Mouse (Mus musculus) lung, embryonic 16.5 days (tissue): ENCODE measurements around the gene Psrc1. TPM values are rescaled to one million over a fixed set of nuclear protein-coding genes. Genes with fewer than 3 reads are reported as not detected.

Experiments
- ATAC-seq: fragments of 200-750 bp; cut with Nextera tagmentation; 2 replicates; pipeline ENCODE4 v1.8.0; 2017; ENCODE audit warnings: low read depth, mild to moderate bottlenecking, moderate library complexity
- H3K27ac ChIP-seq: fragments of 300-500 bp; sonication (generic); 2 replicates; pipeline ENCODE4 v1.5.1; 2014; ENCODE audit warnings: mild to moderate bottlenecking, control low read depth, low read length
- H3K27me3 ChIP-seq: fragments of 300-500 bp; sonication (generic); 2 replicates; pipeline ENCODE4 v1.6.1; 2014; ENCODE audit warnings: low read depth, low read length, mixed read lengths; ENCODE audit not compliant: control insufficient read depth, insufficient read depth
- H3K36me3 ChIP-seq: fragments of 300-500 bp; sonication (generic); 2 replicates; pipeline ENCODE4 v1.6.1; 2014; ENCODE audit warnings: low read length; ENCODE audit not compliant: control insufficient read depth, insufficient read depth
- H3K4me1 ChIP-seq: fragments of 300-500 bp; sonication (generic); replicated peaks from 2 replicates; pipeline ENCODE4 v1.6.1; 2014; ENCODE audit warnings: low read length, mixed read lengths; ENCODE audit not compliant: control insufficient read depth, insufficient read depth
- H3K4me2 ChIP-seq: fragments of 300-500 bp; sonication (generic); 2 replicates; pipeline ENCODE4 v1.6.1; 2014; ENCODE audit warnings: low read depth, low read length, control low read depth
- H3K4me3 ChIP-seq: fragments of 300-500 bp; sonication (generic); 2 replicates; pipeline ENCODE4 v1.5.1; 2014; ENCODE audit warnings: mild to moderate bottlenecking, low read length, control low read depth
- H3K9ac ChIP-seq: fragments of 300-500 bp; sonication (generic); 2 replicates; pipeline ENCODE4 v1.6.1; 2014; ENCODE audit warnings: low read length, control low read depth
- H3K9me3 ChIP-seq: fragments of 300-500 bp; sonication (generic); 2 replicates; pipeline ENCODE4 v1.6.1; 2016; ENCODE audit warnings: low read length; ENCODE audit not compliant: control insufficient read depth
- WGBS: fragments of 180-500 bp; shearing (Covaris S2); extraction: QIAGEN DNeasy Blood & Tissue Kit; methylation state at CpG from one replicate; pipeline ENCODE4 v1.1.7; 2014; 5-methylcytosine and 5-hydroxymethylcytosine counted together
- polyA plus RNA-seq: library from polyadenylated mRNA; unstranded; fragments of >200 nt; fragmentation: Nextera tagmentation; extraction: Ambion mirVana; gene quantifications from 2 replicates; pipeline ENCODE4 v1.2.1, GENCODE M21; 2015

Gene Psrc1
- polyA plus RNA-seq, 1 experiment from 2014 or later = 75.6 TPM

DNA sequence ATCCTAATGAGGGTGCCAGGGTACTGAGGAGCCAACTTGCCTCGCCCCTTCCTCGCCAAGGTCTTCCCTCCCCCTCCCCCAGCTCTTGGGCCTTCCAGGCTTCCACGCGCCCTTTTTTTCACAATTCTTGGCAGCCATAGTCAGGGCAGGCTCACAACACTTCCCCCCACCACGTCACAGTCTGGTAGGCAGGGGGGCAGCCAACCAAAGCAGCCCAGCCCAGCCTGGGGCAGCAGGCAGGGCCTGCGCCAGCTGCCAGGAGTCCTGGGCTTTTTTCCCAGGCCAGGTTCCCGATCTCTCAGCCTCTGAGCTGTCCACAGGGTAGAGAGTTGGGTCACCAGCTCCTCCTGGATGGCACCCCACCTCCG is 28.1 kb downstream of the Psrc1 start:
- Histone ChIP-seq H3K27me3 (peaks cover 3% of the 10 kb centered on the region), H3K27ac (peak overlapping the region; percentile 9; the same call in 1 of the 2 replicates), H3K4me2 (peak overlapping the region; percentile 15; the same call in 1 of the 2 replicates), H3K36me3 (peaks cover 21% of the 10 kb centered on the region), H3K4me1 (peaks cover 15% of the 10 kb centered on the region), H3K4me3 (no peak overlapping the region), H3K9me3 (peaks cover 18% of the 10 kb centered on the region), H3K9ac (peak overlapping the region; percentile 39; the same call in 1 of the 2 replicates)
- WGBS = 49% methylated on average over 8 of the region's 8 CpGs
- ATAC-seq = peak; percentile 30; the same call in 1 of the 2 replicates

DNA sequence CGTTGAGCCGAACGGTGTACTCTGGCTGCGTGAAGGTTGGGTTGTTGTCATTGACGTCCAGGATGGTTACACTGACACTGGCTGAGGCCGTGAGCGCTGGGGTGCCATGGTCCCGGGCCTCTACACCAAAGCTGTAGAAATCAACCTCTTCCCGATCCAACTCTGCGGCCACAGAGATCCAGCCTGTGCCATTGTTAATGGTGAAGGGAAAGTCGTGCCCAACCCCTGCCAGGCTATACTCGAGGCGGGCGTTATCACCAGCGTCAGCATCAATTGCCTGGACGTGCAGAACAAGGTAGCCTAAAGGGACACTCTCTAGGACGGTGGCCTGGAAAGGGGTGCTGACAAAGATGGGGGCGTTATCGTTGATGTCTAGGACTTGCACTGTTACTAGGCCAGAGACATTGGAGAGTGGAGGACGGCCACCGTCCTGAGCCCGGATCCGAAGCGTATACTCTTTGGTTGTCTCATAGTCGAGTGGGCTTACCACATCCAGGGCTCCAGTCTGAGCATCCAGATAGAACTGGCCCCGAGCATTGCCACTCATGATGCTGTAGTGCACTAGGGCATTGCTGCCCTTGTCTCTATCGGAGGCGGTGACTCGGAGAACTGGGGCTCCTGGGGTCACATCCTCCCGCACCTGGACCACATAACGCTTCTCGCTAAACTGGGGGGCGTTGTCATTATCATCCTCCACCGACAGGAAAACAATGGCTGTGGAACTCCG is 30.2 kb downstream of the Psrc1 start:
- H3K4me3 ChIP-seq = no peak overlapping the region
- H3K9ac ChIP-seq = no peak overlapping the region
- peaks cover 21% of the 10 kb centered on the region for H3K36me3 ChIP-seq
- no peak overlapping the region for H3K4me2 ChIP-seq
- peaks cover 18% of the 10 kb centered on the region for H3K9me3 ChIP-seq
- peaks cover 15% of the 10 kb centered on the region for H3K4me1 ChIP-seq
- ATAC-seq = no peak
- 96% methylated on average over 35 of the region's 35 CpGs for WGBS
- H3K27ac ChIP-seq = no peak overlapping the region
- peaks cover 5% of the 10 kb centered on the region for H3K27me3 ChIP-seq

DNA sequence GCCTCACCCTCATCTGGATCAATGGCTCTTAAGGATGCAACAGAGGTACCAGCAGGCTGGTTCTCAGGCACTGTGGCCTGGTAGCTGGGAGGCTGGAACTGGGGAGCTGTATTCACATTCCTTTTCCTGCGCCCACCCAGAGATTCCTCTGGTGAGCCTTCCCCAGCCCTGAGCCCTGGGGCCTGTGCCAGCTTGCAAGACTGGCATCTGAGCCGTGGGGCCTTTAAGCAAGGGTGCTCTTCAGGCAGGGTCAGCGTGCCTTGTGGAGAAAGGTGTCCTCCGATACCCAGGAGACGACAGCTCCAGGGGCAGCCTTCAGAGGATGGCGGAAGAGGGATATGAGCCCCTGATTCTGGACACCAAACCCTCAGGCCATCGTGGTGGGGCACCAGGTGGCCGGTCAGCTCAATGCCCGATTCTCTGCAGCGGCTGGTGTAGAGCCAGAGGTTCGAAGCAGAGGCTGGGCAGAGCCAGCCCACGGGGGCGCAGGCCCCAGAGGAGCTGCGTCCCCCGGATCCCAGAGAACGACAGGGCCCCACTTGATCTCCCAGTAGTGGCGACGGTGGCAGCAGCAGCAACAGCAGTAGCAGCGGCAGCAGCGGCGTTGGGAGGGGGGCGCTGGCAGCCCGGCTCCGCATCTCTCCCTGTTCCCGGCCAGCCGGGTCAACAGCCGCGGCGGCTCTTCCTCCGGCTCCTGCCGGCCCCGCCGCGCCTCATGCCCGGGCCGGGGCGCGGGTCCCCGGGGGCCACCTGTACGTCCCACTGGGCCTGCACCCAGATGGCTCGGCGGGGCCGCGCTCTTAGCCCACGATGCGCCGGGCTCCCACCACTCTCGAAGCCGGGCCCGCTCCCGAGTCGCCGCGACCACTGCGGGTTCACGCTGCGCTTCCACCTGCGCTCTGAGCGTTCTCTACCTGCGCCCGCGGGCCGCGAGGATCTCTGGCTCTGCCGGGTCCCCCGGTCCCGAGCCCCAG is 31.5 kb downstream of the Psrc1 start, which contains the start of gene Celsr2:
TSS of gene Celsr2 (minus strand) at position 696 of the 974 bp plus-strand sequence.
- 7% methylated on average over 66 of the region's 67 CpGs for WGBS
- Histone ChIP-seq H3K27me3 (peaks cover 5% of the 10 kb centered on the region), H3K4me1 (peaks cover 15% of the 10 kb centered on the region), H3K27ac (peak within 1 kb of the TSS; percentile 58; the same call in 1 of the 2 replicates), H3K9ac (peak within 1 kb of the TSS; percentile 68), H3K4me3 (peak within 1 kb of the TSS; percentile 57), H3K9me3 (peaks cover 18% of the 10 kb centered on the region), H3K4me2 (peak within 1 kb of the TSS; percentile 99), H3K36me3 (peaks cover 21% of the 10 kb centered on the region)
- peak; percentile 45 for ATAC-seq

DNA sequence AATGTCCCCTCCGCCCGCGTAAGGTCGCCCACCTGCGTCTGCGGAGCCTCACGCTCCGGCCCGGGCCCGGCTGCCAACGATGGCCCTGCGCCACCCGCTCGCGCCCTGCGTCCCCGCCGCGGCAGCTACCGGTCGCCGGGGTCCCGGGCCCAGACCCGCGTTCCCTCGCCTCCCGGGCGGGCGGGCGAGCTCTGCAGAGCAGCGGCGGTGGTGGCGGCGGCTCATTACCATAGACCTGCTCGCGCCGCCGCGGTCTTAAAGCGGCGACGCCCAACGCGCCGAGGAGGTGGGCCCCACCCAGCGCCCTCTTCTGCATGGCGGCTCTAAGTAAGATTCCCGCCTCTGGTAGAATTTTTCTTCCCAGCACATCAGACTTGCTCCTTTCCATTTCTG is 32.2 kb downstream of the Psrc1 start:
- H3K4me3 ChIP-seq = peak overlapping the region; percentile 57
- H3K4me1 ChIP-seq = peaks cover 12% of the 10 kb centered on the region
- peak overlapping the region; percentile 58; the same call in 1 of the 2 replicates for H3K27ac ChIP-seq
- peaks cover 5% of the 10 kb centered on the region for H3K27me3 ChIP-seq
- H3K9ac ChIP-seq = peak overlapping the region; percentile 68
- peaks cover 21% of the 10 kb centered on the region for H3K36me3 ChIP-seq
- peak; percentile 86 for ATAC-seq
- H3K4me2 ChIP-seq = peak overlapping the region; percentile 99
- 0% methylated on average over 48 of the region's 48 CpGs for WGBS
- H3K9me3 ChIP-seq = peaks cover 18% of the 10 kb centered on the region

DNA sequence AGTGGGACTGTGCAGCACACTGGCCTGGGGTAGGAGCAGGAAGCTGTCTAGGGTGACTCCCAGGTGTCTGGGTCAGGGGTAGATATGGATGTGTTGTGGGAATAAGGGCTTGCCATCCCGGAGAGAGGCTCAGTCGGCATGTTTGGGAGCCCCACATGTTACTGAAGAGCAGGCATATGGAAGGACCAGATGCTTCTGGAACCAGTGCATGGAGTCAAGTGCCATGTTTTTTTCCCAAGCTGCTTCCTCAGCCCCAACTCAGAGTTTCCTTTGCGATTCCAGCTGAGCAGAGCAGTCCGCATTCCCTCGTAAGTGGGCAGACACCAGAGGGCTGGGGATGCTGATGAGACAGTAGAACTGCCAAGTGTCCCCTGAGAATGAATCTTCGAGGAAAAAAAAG is 39.4 kb downstream of the Psrc1 start:
- no peak overlapping the region for H3K9ac ChIP-seq
- no peak for ATAC-seq
- H3K4me3 ChIP-seq = no peak overlapping the region
- H3K9me3 ChIP-seq = no peaks in the 10 kb centered on the region
- peaks cover 11% of the 10 kb centered on the region for H3K36me3 ChIP-seq
- peaks cover 12% of the 10 kb centered on the region for H3K4me1 ChIP-seq
- no peak overlapping the region for H3K27ac ChIP-seq
- 36% methylated on average over 6 of the region's 6 CpGs for WGBS
- H3K4me2 ChIP-seq = no peak overlapping the region
- H3K27me3 ChIP-seq = no peaks in the 10 kb centered on the region

DNA sequence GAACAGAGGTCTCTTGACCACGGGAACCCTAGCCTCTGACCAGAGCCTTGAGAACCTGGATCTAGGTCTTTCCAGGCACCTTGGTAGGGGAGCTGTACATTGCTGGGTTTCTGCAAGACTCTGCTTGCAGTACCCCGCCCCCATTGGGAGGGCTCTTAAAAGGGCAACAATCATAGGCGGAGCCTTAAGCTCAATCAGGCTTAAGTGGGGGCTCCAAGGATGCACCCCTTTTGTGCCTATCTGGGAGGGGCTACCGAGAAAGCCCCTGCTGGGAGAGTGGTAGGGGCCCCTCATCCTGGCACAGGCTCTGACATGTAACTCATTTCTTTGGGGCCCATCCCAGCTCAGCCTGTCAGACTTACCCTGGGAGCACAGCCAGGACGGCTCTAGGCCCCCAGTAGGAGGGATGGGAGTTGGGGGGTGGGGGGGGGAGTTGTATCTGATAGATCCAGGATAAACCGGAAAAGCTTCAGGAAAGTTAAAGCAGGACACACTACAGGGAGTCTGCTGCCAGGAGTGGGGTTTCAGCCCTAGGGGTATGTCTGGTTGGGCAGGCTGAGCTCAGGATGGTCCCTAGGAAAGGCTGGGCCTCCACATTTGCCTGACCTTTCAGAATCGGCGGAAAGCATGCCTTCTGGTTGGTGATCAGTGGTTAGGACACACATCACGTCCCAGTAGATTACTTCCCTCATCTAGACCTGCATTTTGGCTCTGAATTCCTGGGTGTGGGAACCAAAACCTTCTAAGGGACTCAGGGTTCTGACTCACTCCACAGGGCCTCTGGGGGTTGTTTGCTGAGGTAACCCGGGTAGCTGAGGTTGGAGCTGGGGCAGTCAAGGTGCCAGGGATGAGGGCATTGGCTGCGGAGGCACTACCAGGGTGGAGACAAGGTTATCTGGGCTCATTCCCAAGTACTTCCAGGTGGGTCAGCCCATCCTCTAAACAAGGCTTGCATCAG is 40.5 kb downstream of the Psrc1 start:
- H3K9me3 ChIP-seq = no peaks in the 10 kb centered on the region
- H3K27ac ChIP-seq = no peak overlapping the region
- WGBS = 17% methylated on average over 11 of the region's 11 CpGs
- H3K36me3 ChIP-seq = peaks cover 22% of the 10 kb centered on the region
- H3K4me3 ChIP-seq = no peak overlapping the region
- H3K4me2 ChIP-seq = peak overlapping the region; percentile 6
- H3K4me1 ChIP-seq = peaks cover 12% of the 10 kb centered on the region
- ATAC-seq = peak; percentile 78
- H3K9ac ChIP-seq = peak overlapping the region; percentile 36; the same call in 1 of the 2 replicates
- no peaks in the 10 kb centered on the region for H3K27me3 ChIP-seq

DNA sequence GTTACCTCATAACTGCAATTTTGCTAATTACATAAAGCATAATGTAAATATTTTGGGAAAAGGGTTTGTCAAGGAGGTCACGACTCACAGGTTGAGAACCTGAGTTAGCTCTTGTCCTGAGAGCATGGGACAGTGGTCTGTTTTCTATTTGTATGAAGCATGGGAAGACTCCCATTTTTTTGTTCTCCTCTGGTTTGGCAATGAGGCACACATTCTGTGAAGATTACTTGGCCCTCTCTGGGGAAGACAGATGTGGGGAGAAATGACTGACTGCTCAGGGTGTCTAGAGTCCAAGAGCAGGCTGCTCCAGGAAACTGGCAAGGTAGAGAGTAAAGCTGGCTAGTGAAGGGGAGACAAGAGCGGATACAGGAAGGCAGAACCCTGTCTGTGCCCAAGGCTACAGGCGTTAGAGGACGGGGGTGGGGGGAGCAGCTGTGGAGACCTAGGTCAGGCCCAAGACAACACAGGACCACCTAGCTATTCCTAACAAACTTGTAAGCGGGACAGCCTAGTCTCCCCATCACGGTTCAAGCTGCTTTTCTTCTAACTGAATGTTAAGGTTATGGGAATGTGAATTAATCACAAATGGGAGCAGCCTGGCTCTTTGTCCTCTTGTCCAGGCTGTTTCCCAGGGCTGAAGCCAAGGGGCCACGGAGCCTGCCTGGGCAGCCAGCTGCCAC is 41.4 kb downstream of the Psrc1 start:
- no peak overlapping the region for H3K4me2 ChIP-seq
- 65% methylated on average over 7 of the region's 7 CpGs for WGBS
- no peak for ATAC-seq
- no peaks in the 10 kb centered on the region for H3K27me3 ChIP-seq
- H3K4me1 ChIP-seq = peaks cover 12% of the 10 kb centered on the region
- H3K9ac ChIP-seq = no peak overlapping the region
- H3K36me3 ChIP-seq = peaks cover 23% of the 10 kb centered on the region
- no peaks in the 10 kb centered on the region for H3K9me3 ChIP-seq
- no peak overlapping the region for H3K27ac ChIP-seq
- H3K4me3 ChIP-seq = no peak overlapping the region

DNA sequence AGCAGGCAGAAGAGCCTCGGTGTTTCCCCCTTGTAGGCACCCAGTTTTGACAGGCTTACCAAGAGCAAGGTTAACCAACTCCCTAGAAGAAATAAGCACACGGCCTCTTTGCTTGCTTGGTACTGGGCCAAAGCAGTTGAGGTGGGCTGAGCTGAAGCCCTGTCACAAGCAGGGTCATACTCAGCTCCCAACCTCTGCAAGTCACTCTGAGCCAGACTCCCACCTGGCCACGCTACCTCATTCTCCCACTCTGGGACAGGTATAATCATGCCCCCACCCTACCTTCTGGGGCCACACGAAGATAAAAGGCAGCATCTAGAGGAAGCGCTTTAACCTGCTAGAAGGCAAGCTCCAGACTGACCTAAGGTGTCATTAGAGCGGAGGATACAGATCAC is 42.0 kb downstream of the Psrc1 start:
- Histone ChIP-seq H3K27me3 (no peaks in the 10 kb centered on the region), H3K9ac (no peak overlapping the region), H3K4me2 (no peak overlapping the region), H3K4me1 (peaks cover 12% of the 10 kb centered on the region), H3K36me3 (peaks cover 23% of the 10 kb centered on the region), H3K4me3 (no peak overlapping the region), H3K9me3 (no peaks in the 10 kb centered on the region), H3K27ac (no peak overlapping the region)
- ATAC-seq = no peak
- 83% methylated on average over 6 of the region's 6 CpGs for WGBS
